Mouse (Mus musculus) leukemia stem cell, adult 10-12 weeks (primary cell): ENCODE data around the gene Tgfa. TPM values are rescaled to one million over a fixed set of nuclear protein-coding genes. Genes with fewer than 3 reads are reported as not detected.

Experiments
- polyA plus RNA-seq: library from polyadenylated mRNA; stranded (reverse); fragments of >175 nt; gene quantifications from 2 replicates; pipeline ENCODE4 v1.2.3, GENCODE M21; 2012; ENCODE audit warnings: low replicate concordance

Gene Tgfa
- 5.0 and 10.1 TPM in 2 replicates for polyA plus RNA-seq

DNA sequence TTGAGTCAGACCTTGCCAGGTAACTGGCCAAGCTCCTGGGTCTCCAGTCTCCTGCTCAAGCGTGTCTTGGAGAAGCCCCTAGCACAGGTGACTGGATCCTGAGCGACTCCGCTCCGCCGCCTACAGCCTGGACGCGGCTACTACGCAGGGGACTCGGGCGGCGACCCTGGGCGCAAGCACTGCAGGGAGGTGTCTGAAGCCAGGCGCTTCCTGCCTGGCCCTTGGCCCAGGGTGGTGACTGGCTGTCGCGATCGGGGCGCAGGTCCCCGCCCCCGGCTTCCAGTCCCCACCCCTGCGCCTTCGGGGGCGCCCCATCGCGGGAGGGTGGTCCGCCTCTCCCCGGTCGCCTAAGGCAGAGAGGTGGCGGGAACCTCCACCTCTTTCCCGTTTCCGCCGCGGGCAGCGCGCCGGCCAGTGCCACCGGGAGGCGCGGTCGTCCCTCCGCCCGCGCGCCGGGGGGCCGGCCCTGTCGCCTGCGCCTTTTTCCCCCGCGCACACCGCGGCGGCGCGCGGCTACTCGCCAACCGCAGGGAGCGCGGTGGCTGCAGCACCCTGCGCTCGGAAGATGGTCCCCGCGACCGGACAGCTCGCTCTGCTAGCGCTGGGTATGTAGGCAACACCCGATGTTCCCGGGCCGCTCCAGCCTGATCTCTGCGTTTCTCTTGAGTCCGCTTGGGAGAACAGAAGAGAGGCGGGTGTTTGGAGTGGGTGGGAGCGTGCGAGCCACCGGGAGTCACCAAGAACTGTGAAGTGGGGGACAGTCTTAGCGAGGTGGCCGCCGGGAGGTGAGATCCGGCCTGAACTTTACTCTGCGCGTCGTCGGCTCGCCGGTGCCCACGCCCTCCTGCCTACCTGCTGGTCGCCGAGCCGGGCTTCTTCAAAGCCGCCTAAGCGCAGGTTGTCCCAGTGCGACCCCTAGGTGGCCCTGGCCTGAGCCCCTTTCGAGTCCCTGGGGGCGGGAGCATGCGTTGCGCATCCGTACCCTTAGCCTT lies at the start of gene Tgfa:
TSS of gene Tgfa (plus strand) at position 283 of the 992 bp plus-strand sequence.

Other genes starting within 250 kb of the Tgfa start
- gene Dusp11, start 233.6 kb upstream of the Tgfa start, polyA plus RNA-seq, result 18.3 and 66.5 TPM in 2 replicates
- gene Figla, start 179.1 kb upstream of the Tgfa start, polyA plus RNA-seq, result not detected in 2 replicates
- gene Add2, start 166.5 kb upstream of the Tgfa start, polyA plus RNA-seq, result 163 and 253 TPM in 2 replicates
- gene Fam136a, start 170.4 kb downstream of the Tgfa start, polyA plus RNA-seq, result 5.5 and 16.4 TPM in 2 replicates
- gene Snrpg, start 176.1 kb downstream of the Tgfa start, polyA plus RNA-seq, result 9.3 and 15.4 TPM in 2 replicates
- gene Pcyox1, start 201.9 kb downstream of the Tgfa start, polyA plus RNA-seq, result 9.2 and 11.0 TPM in 2 replicates
- 14.9 and 21.6 TPM in 2 replicates for gene Tia1, start 209.0 kb downstream of the Tgfa start, polyA plus RNA-seq
- gene Gm44790, start 231.4 kb downstream of the Tgfa start, polyA plus RNA-seq, result not detected in 2 replicates
- 4.3 and 8.0 TPM in 2 replicates for gene C87436, start 243.2 kb downstream of the Tgfa start, polyA plus RNA-seq